ENCODE assay signal across 11 mouse cellular contexts in genomic region chr2:79454786-79455446, GRCm38 (mm10). TPM values are rescaled to one million over a fixed set of nuclear protein-coding genes. Genes with fewer than 3 reads are reported as not detected.
DNase-seq lines count a peak whose midpoint lies in the region; ATAC-seq and TF ChIP-seq lines count a peak whose summit lies in the region.
"Had no signal": no experiment of that assay in that cellular context is flagged by ENCODE, and none has a peak within 500 bp of the region (broad histone marks: within the 10 kb centered on the region; RNA-seq: fewer than 3 reads in every experiment).

No protein-coding gene starts in this region.

- H3K36me3 ChIP-seq in hindbrain, embryonic 13.5 days, result no peaks in the 10 kb centered on the region
- H3K36me3 ChIP-seq in neural tube, embryonic 11.5 days (ENCODE audit: control insufficient read depth, insufficient read depth, low read length), result no peaks in the 10 kb centered on the region

- peak overlapping the region; percentile 73 for H3K4me2 ChIP-seq in hindbrain, embryonic 13.5 days
- peak overlapping the region; percentile 59 for H3K4me2 ChIP-seq in neural tube, embryonic 11.5 days (ENCODE audit: low read depth)

- peak overlapping the region; percentile 53 for H3K4me3 ChIP-seq in hindbrain, embryonic 13.5 days
- H3K4me3 ChIP-seq in neural tube, embryonic 11.5 days (ENCODE audit: low read depth, low read length), result peak overlapping the region; percentile 38
- H3K4me3 ChIP-seq in gastrocnemius, adult 2 months, result no peak overlapping the region

- H3K4me1 ChIP-seq in hindbrain, embryonic 13.5 days (replicated peaks), result peaks cover 55% of the 10 kb centered on the region
- peaks cover 11% of the 10 kb centered on the region for H3K4me1 ChIP-seq in neural tube, embryonic 11.5 days (ENCODE audit: control insufficient read depth, insufficient read depth, low read length)

- H3K9me3 ChIP-seq in hindbrain, embryonic 13.5 days, result no peaks in the 10 kb centered on the region
- H3K9me3 ChIP-seq in neural tube, embryonic 11.5 days (ENCODE audit: control insufficient read depth, low read length), result no peaks in the 10 kb centered on the region

- DNase-seq in cerebellum, adult 11-12 months, result peak; percentile 86
- peak; percentile 85 to 89 for DNase-seq in cerebellum, postnatal 25 days
- DNase-seq in neural tube, embryonic 11.5 days (ENCODE audit: low spot score), result peak; percentile 22
- no peak for DNase-seq in heart, adult 18-20 months
- DNase-seq in testis, postnatal 14 days (ENCODE audit: low spot score), result no peak
- no peak for DNase-seq in adrenal gland, postnatal 10 days
- DNase-seq in gastrocnemius, adult 2 months, result no peak

- H3K9ac ChIP-seq in hindbrain, embryonic 13.5 days, result peak overlapping the region; percentile 76
- H3K9ac ChIP-seq in neural tube, embryonic 11.5 days (ENCODE audit: low read length), result peak overlapping the region; percentile 55

- WGBS in hindbrain, embryonic 13.5 days, result 12% methylated on average over 15 of the region's 15 CpGs
- WGBS in neural tube, embryonic 11.5 days, result 9% methylated on average over 15 of the region's 15 CpGs

- TF ChIP-seq CTCF in gastrocnemius, adult 2 months (IDR thresholded peaks at IDR 0.05), result no peak

- H3K27ac ChIP-seq in hindbrain, embryonic 13.5 days, result peak overlapping the region; percentile 89
- H3K27ac ChIP-seq in neural tube, embryonic 11.5 days (ENCODE audit: low read depth, low read length), result peak overlapping the region; percentile 51
- no peak overlapping the region for H3K27ac ChIP-seq in gastrocnemius, adult 2 months

- H3K27me3 ChIP-seq in hindbrain, embryonic 13.5 days, result peaks cover 47% of the 10 kb centered on the region
- H3K27me3 ChIP-seq in neural tube, embryonic 11.5 days (ENCODE audit: control insufficient read depth, insufficient read depth, low read length), result peaks cover 49% of the 10 kb centered on the region

- intact Hi-C loops in gastrocnemius, adult 2 months (cut with DNase I), result no loop called here

- no peak for ATAC-seq in hindbrain, embryonic 13.5 days (ENCODE audit: low FRiP score)
- no peak for ATAC-seq in neural tube, embryonic 11.5 days (ENCODE audit: insufficient read depth, low FRiP score, low TSS enrichment)
- ATAC-seq: inflammation-experienced regulatory T-cells, adult 6 months had no signal

RNA-seq across cellular contexts. Expression of gene Neurod1, which starts 1.6 kb away (rescaled TPM):
- 50.7 and 53.7 TPM in 2 replicates for polyA plus RNA-seq in hindbrain, embryonic 13.5 days (2015; fragmentation: Nextera tagmentation; extraction: Ambion mirVana)
- 31.8 and 44.8 TPM in 2 replicates for polyA plus RNA-seq in neural tube, embryonic 11.5 days (2014; fragmentation: Nextera tagmentation; extraction: Ambion mirVana)
- not detected for total RNA-seq in heart, adult 18-20 months (2021)
- total RNA-seq in adrenal gland, postnatal 10 days (2021), result under 1 TPM in 1 of 2 experiments, not detected in 1; 0.12 TPM
- not detected for total RNA-seq in gastrocnemius, adult 2 months (2021)
- total RNA-seq: monocyte, adult 5-6 weeks had no signal
- polyA plus RNA-seq: inflammation-experienced regulatory T-cells, adult 6 months; testis, adult 2 months had no signal

RNA-seq across cellular contexts. Expression of gene Cerkl, which starts 1.7 kb away (rescaled TPM):
- polyA plus RNA-seq in hindbrain, embryonic 13.5 days (2015; fragmentation: Nextera tagmentation; extraction: Ambion mirVana), result 2.5 and 3.3 TPM in 2 replicates
- 2.5 and 6.2 TPM in 2 replicates for polyA plus RNA-seq in neural tube, embryonic 11.5 days (2014; fragmentation: Nextera tagmentation; extraction: Ambion mirVana)
- total RNA-seq in heart, adult 18-20 months (2021), result under 1 TPM; 0.67 to 0.87 TPM
- 1 to 10 TPM; 6.1 to 6.2 TPM for total RNA-seq in adrenal gland, postnatal 10 days (2021)
- under 1 TPM; 0.23 to 0.36 TPM for total RNA-seq in gastrocnemius, adult 2 months (2021)

Comparison
In these comparisons a context has a peak if more than half of its experiments do, and no peak if none do; other contexts are left out.
1. DNase-seq: peak in cerebellum, adult 11-12 months (single experiment), cerebellum, postnatal 25 days (2 of 2) and neural tube, embryonic 11.5 days (single experiment); none in heart, adult 18-20 months (0 of 2), testis, postnatal 14 days (single experiment), adrenal gland, postnatal 10 days (single experiment) and gastrocnemius, adult 2 months (single experiment).